Mouse (Mus musculus) cerebellum, postnatal 25 days (tissue): Measurements from ENCODE around the gene Usp7.
"Not testable (repeated sequence)": the region's sequence is repeated elsewhere in the genome, so short reads cannot be mapped to it uniquely, and the experiment has no call there.

ENCODE experiments used
- DNase-seq, 2 experiments: peaks; one replicate each; pipeline ENCODE4 v3.0.0; 2021; ENCODE audit warnings: mixed read lengths in 2 of 2

The Usp7 gene

GRCm38 (mm10) chr16:8748175-8748846 lies 43.8 kb downstream of the Usp7 start:
- no peak for DNase-seq

GRCm38 (mm10) chr16:8747772-8748171 lies 44.3 kb downstream of the Usp7 start:
- no peak for DNase-seq

GRCm38 (mm10) chr16:8746509-8746908 lies 45.6 kb downstream of the Usp7 start:
- DNase-seq, result no peak

- no peak for DNase-seq
These were observed 46.4 kb downstream of the Usp7 start for GRCm38 (mm10) chr16:8745751-8746150.

- DNase-seq, result no peak
These were observed 48.1 kb downstream of the Usp7 start for GRCm38 (mm10) chr16:8743989-8744388.

GRCm38 (mm10) chr16:8741697-8742096 lies 50.4 kb downstream of the Usp7 start:
- no peak for DNase-seq

- DNase-seq, result no peak
These were observed 51.0 kb downstream of the Usp7 start for GRCm38 (mm10) chr16:8741110-8741509.

- DNase-seq, result peak; percentile 93 to 97
These were observed 53.3 kb downstream of the Usp7 start for GRCm38 (mm10) chr16:8738542-8739514.

- DNase-seq, result peak; percentile 61 to 65
These were observed 54.2 kb downstream of the Usp7 start for GRCm38 (mm10) chr16:8737666-8738541.

- peak in 1 of 2 experiments; percentile 23 for DNase-seq
These were observed 54.8 kb downstream of the Usp7 start for GRCm38 (mm10) chr16:8737341-8737665.

- no peak for DNase-seq
These were observed 55.4 kb downstream of the Usp7 start for GRCm38 (mm10) chr16:8736757-8737156.

- DNase-seq, result no peak
These were observed 56.1 kb downstream of the Usp7 start for GRCm38 (mm10) chr16:8736032-8736431.

- DNase-seq, result no peak
These were observed 57.4 kb downstream of the Usp7 start for GRCm38 (mm10) chr16:8734693-8735092.

- DNase-seq, result no peak
These were observed 58.5 kb downstream of the Usp7 start for GRCm38 (mm10) chr16:8733624-8734023.

GRCm38 (mm10) chr16:8732450-8732849 lies 59.7 kb downstream of the Usp7 start:
- not testable (repeated sequence) for DNase-seq

GRCm38 (mm10) chr16:8731630-8732029 lies 60.5 kb downstream of the Usp7 start:
- no peak for DNase-seq

GRCm38 (mm10) chr16:8728111-8728748 lies 63.9 kb downstream of the Usp7 start:
- no peak for DNase-seq

- DNase-seq, result no peak
These were observed 66.3 kb downstream of the Usp7 start for GRCm38 (mm10) chr16:8725807-8726206.

- no peak for DNase-seq
These were observed 68.1 kb downstream of the Usp7 start for GRCm38 (mm10) chr16:8724031-8724430.

- DNase-seq, result no peak
These were observed 71.7 kb downstream of the Usp7 start for GRCm38 (mm10) chr16:8720447-8720846.

GRCm38 (mm10) chr16:8717744-8718143 lies 74.4 kb downstream of the Usp7 start:
- no peak for DNase-seq

- no peak for DNase-seq
These were observed 75.8 kb downstream of the Usp7 start for GRCm38 (mm10) chr16:8716300-8716699.
